Comparison of ENCODE assay signal across 18 mouse cellular contexts in genomic region chr9:70095016-70095415, GRCm38 (mm10). TPM values are rescaled to one million over a fixed set of nuclear protein-coding genes. Genes with fewer than 3 reads are reported as not detected.
"Had no signal": no experiment of that assay in that cellular context is flagged by ENCODE, and none has a peak within 500 bp of the region (broad histone marks: within the 10 kb centered on the region; RNA-seq: fewer than 3 reads in every experiment).

No protein-coding gene starts in this region.

- H3K27me3 ChIP-seq: neural tube, embryonic 15.5 days; stomach, embryonic 15.5 days had no signal

- H3K27ac ChIP-seq: neural tube, embryonic 15.5 days; stomach, embryonic 15.5 days; stomach, postnatal 0 days had no signal

- H3K9me3 ChIP-seq: neural tube, embryonic 15.5 days; stomach, embryonic 15.5 days had no signal

- H3K4me3 ChIP-seq: neural tube, embryonic 15.5 days; stomach, embryonic 15.5 days had no signal

- H3K36me3 ChIP-seq: stomach, embryonic 15.5 days had no signal

- H3K4me1 ChIP-seq: neural tube, embryonic 15.5 days; stomach, embryonic 15.5 days had no signal

- H3K4me2 ChIP-seq: neural tube, embryonic 15.5 days; stomach, embryonic 15.5 days had no signal

- DNase-seq: retina, postnatal 1 day; right cerebral cortex, adult 18-20 months; right cerebral cortex, postnatal 14 days; right cerebral cortex, postnatal 25 days; right cerebral cortex, postnatal 4 days; spleen, adult 18-20 months; thymus, adult 18-20 months; thymus, adult 2 months; thymus, postnatal 14 days; thymus, postnatal 25 days; thymus, postnatal 36 days; thymus, postnatal 4 days had no signal

- H3K9ac ChIP-seq: neural tube, embryonic 15.5 days; stomach, embryonic 15.5 days had no signal

RNA-seq across cellular contexts. Expression of gene Fam81a, which starts 47.3 kb away (rescaled TPM):
- total RNA-seq: neutrophil, adult 5-6 weeks had no signal

RNA-seq across cellular contexts. Expression of gene Gcnt3, which starts 57.1 kb away (rescaled TPM):
- total RNA-seq: neutrophil, adult 5-6 weeks had no signal
- polyA plus RNA-seq: neural tube, embryonic 14.5 days; neural tube, embryonic 15.5 days; spleen, adult 2 months; thymus, adult 2 months had no signal
